Mouse (Mus musculus): Measurements from ENCODE around the gene Nfkbil1. TPM values are rescaled to one million over a fixed set of nuclear protein-coding genes. Genes with fewer than 3 reads are reported as not detected.
A peak's percentile ranks its signal among the peaks of the same experiment; 100 is the strongest.

The Nfkbil1 gene
- polyA plus RNA-seq, 1 experiment: 20.1 TPM

GRCm38 (mm10) chr17:35191723-35192122, 43.9 kb downstream of the Nfkbil1 start:
- Histone ChIP-seq H3K27me3 (ENCODE audit: control insufficient read depth, insufficient read depth, insufficient read length) (no peaks in the 10 kb centered on the region), H3K4me3 (ENCODE audit: insufficient read depth, poor library complexity, severe bottlenecking) (no peak overlapping the region), H3K79me3 (ENCODE audit: low read depth) (no peaks in the 10 kb centered on the region), H3ac (ENCODE audit: control insufficient read depth, insufficient read length, low read depth) (no peak overlapping the region), H3K36me3 (ENCODE audit: control insufficient read depth, insufficient read depth) (no peaks in the 10 kb centered on the region), H3K79me2 (ENCODE audit: control insufficient read depth, insufficient read depth) (no peaks in the 10 kb centered on the region)
- no peak for TF ChIP-seq CEBPB (IDR thresholded peaks at IDR 0.05; ENCODE audit: low read depth)
- TF ChIP-seq MYOG (IDR thresholded peaks at IDR 0.05; ENCODE audit: control insufficient read depth, extremely low read depth, insufficient read length): no peak
- no peak for TF ChIP-seq CTCF (IDR thresholded peaks at IDR 0.05; ENCODE audit: control insufficient read depth, insufficient read depth, insufficient read length)
- TF ChIP-seq USF1 (IDR thresholded peaks at IDR 0.05; ENCODE audit: low read depth): no peak
- TF ChIP-seq MYOD1 (IDR thresholded peaks at IDR 0.05; ENCODE audit: control insufficient read depth, insufficient read length, low read depth): no peak
- TF ChIP-seq FOSL1 (IDR thresholded peaks at IDR 0.05; ENCODE audit: insufficient read depth, low read length, poor library complexity, severe bottlenecking): no peak
- TF ChIP-seq MAX (IDR thresholded peaks at IDR 0.05): no peak

GRCm38 (mm10) chr17:35190096-35190495, 45.5 kb downstream of the Nfkbil1 start:
- Histone ChIP-seq H3K79me2 (ENCODE audit: control insufficient read depth, insufficient read depth) (no peaks in the 10 kb centered on the region), H3K79me3 (ENCODE audit: low read depth) (no peaks in the 10 kb centered on the region), H3K4me3 (ENCODE audit: insufficient read depth, poor library complexity, severe bottlenecking) (no peak overlapping the region), H3ac (ENCODE audit: control insufficient read depth, insufficient read length, low read depth) (no peak overlapping the region), H3K36me3 (ENCODE audit: control insufficient read depth, insufficient read depth) (no peaks in the 10 kb centered on the region), H3K27me3 (ENCODE audit: control insufficient read depth, insufficient read depth, insufficient read length) (no peaks in the 10 kb centered on the region)
- TF ChIP-seq MYOG (IDR thresholded peaks at IDR 0.05; ENCODE audit: control insufficient read depth, extremely low read depth, insufficient read length): no peak
- no peak for TF ChIP-seq CEBPB (IDR thresholded peaks at IDR 0.05; ENCODE audit: low read depth)

- TF ChIP-seq FOSL1 (IDR thresholded peaks at IDR 0.05; ENCODE audit: insufficient read depth, low read length, poor library complexity, severe bottlenecking) (no peak), USF1 (IDR thresholded peaks at IDR 0.05; ENCODE audit: low read depth) (no peak), CTCF (IDR thresholded peaks at IDR 0.05; ENCODE audit: control insufficient read depth, insufficient read depth, insufficient read length) (no peak), CEBPB (IDR thresholded peaks at IDR 0.05; ENCODE audit: low read depth) (no peak), MAX (IDR thresholded peaks at IDR 0.05) (no peak), MYOG (IDR thresholded peaks at IDR 0.05; ENCODE audit: control insufficient read depth, extremely low read depth, insufficient read length) (no peak), MYOD1 (IDR thresholded peaks at IDR 0.05; ENCODE audit: control insufficient read depth, insufficient read length, low read depth) (no peak)
- no peaks in the 10 kb centered on the region for H3K36me3 ChIP-seq (ENCODE audit: control insufficient read depth, insufficient read depth)
- H3ac ChIP-seq (ENCODE audit: control insufficient read depth, insufficient read length, low read depth): no peak overlapping the region
- no peak overlapping the region for H3K4me3 ChIP-seq (ENCODE audit: insufficient read depth, poor library complexity, severe bottlenecking)
- no peaks in the 10 kb centered on the region for H3K79me3 ChIP-seq (ENCODE audit: low read depth)
- no peaks in the 10 kb centered on the region for H3K79me2 ChIP-seq (ENCODE audit: control insufficient read depth, insufficient read depth)
- no peaks in the 10 kb centered on the region for H3K27me3 ChIP-seq (ENCODE audit: control insufficient read depth, insufficient read depth, insufficient read length)
Measured at GRCm38 (mm10) chr17:35189186-35189585, 46.4 kb downstream of the Nfkbil1 start.

GRCm38 (mm10) chr17:35187959-35188610, 47.5 kb downstream of the Nfkbil1 start, which contains the start of gene Lst1:
TSS of gene Lst1 (minus strand) at chr17:35188439.
- Histone ChIP-seq H3K79me2 (ENCODE audit: control insufficient read depth, insufficient read depth) (no peaks in the 10 kb centered on the region), H3K4me3 (ENCODE audit: insufficient read depth, poor library complexity, severe bottlenecking) (no peak within 1 kb of the TSS), H3K79me3 (ENCODE audit: low read depth) (no peaks in the 10 kb centered on the region), H3K36me3 (ENCODE audit: control insufficient read depth, insufficient read depth) (no peaks in the 10 kb centered on the region), H3K27me3 (ENCODE audit: control insufficient read depth, insufficient read depth, insufficient read length) (no peaks in the 10 kb centered on the region), H3ac (ENCODE audit: control insufficient read depth, insufficient read length, low read depth) (no peak within 1 kb of the TSS)
- TF ChIP-seq CTCF (IDR thresholded peaks at IDR 0.05; ENCODE audit: control insufficient read depth, insufficient read depth, insufficient read length): no peak
- TF ChIP-seq MAX (IDR thresholded peaks at IDR 0.05): no peak
- TF ChIP-seq FOSL1 (IDR thresholded peaks at IDR 0.05; ENCODE audit: insufficient read depth, low read length, poor library complexity, severe bottlenecking): no peak
- TF ChIP-seq MYOG (IDR thresholded peaks at IDR 0.05; ENCODE audit: control insufficient read depth, extremely low read depth, insufficient read length): no peak
- TF ChIP-seq CEBPB (IDR thresholded peaks at IDR 0.05; ENCODE audit: low read depth): no peak
- TF ChIP-seq MYOD1 (IDR thresholded peaks at IDR 0.05; ENCODE audit: control insufficient read depth, insufficient read length, low read depth): no peak
- no peak for TF ChIP-seq USF1 (IDR thresholded peaks at IDR 0.05; ENCODE audit: low read depth)

- TF ChIP-seq FOSL1 (IDR thresholded peaks at IDR 0.05; ENCODE audit: insufficient read depth, low read length, poor library complexity, severe bottlenecking) (no peak), MYOD1 (IDR thresholded peaks at IDR 0.05; ENCODE audit: control insufficient read depth, insufficient read length, low read depth) (no peak), MYOG (IDR thresholded peaks at IDR 0.05; ENCODE audit: control insufficient read depth, extremely low read depth, insufficient read length) (no peak), CTCF (IDR thresholded peaks at IDR 0.05; ENCODE audit: control insufficient read depth, insufficient read depth, insufficient read length) (no peak), USF1 (IDR thresholded peaks at IDR 0.05; ENCODE audit: low read depth) (no peak), CEBPB (IDR thresholded peaks at IDR 0.05; ENCODE audit: low read depth) (no peak), MAX (IDR thresholded peaks at IDR 0.05) (no peak)
- no peak overlapping the region for H3K4me3 ChIP-seq (ENCODE audit: insufficient read depth, poor library complexity, severe bottlenecking)
- no peak overlapping the region for H3ac ChIP-seq (ENCODE audit: control insufficient read depth, insufficient read length, low read depth)
- H3K27me3 ChIP-seq (ENCODE audit: control insufficient read depth, insufficient read depth, insufficient read length): no peaks in the 10 kb centered on the region
- no peaks in the 10 kb centered on the region for H3K79me3 ChIP-seq (ENCODE audit: low read depth)
- no peaks in the 10 kb centered on the region for H3K79me2 ChIP-seq (ENCODE audit: control insufficient read depth, insufficient read depth)
- H3K36me3 ChIP-seq (ENCODE audit: control insufficient read depth, insufficient read depth): no peaks in the 10 kb centered on the region
Measured at GRCm38 (mm10) chr17:35187345-35187744, 48.2 kb downstream of the Nfkbil1 start.

- H3K36me3 ChIP-seq (ENCODE audit: control insufficient read depth, insufficient read depth): no peaks in the 10 kb centered on the region
- H3K4me3 ChIP-seq (ENCODE audit: insufficient read depth, poor library complexity, severe bottlenecking): peak overlapping the region; percentile 21
- H3K27me3 ChIP-seq (ENCODE audit: control insufficient read depth, insufficient read depth, insufficient read length): no peaks in the 10 kb centered on the region
- TF ChIP-seq USF1 (IDR thresholded peaks at IDR 0.05; ENCODE audit: low read depth) (no peak), FOSL1 (IDR thresholded peaks at IDR 0.05; ENCODE audit: insufficient read depth, low read length, poor library complexity, severe bottlenecking) (no peak), MYOG (IDR thresholded peaks at IDR 0.05; ENCODE audit: control insufficient read depth, extremely low read depth, insufficient read length) (no peak), CTCF (IDR thresholded peaks at IDR 0.05; ENCODE audit: control insufficient read depth, insufficient read depth, insufficient read length) (no peak), MAX (IDR thresholded peaks at IDR 0.05) (no peak), MYOD1 (IDR thresholded peaks at IDR 0.05; ENCODE audit: control insufficient read depth, insufficient read length, low read depth) (no peak), CEBPB (IDR thresholded peaks at IDR 0.05; ENCODE audit: low read depth) (no peak)
- H3K79me3 ChIP-seq (ENCODE audit: low read depth): no peaks in the 10 kb centered on the region
- H3ac ChIP-seq (ENCODE audit: control insufficient read depth, insufficient read length, low read depth): peak overlapping the region; percentile 15
- no peaks in the 10 kb centered on the region for H3K79me2 ChIP-seq (ENCODE audit: control insufficient read depth, insufficient read depth)
Measured at GRCm38 (mm10) chr17:35186681-35187080, 48.9 kb downstream of the Nfkbil1 start.
